Comparison of ENCODE assay signal across 8 mouse cellular contexts in genomic region chr17:26781610-26782043, GRCm38 (mm10). TPM values are rescaled to one million over a fixed set of nuclear protein-coding genes. Genes with fewer than 3 reads are reported as not detected.
DNase-seq lines count a peak whose midpoint lies in the region; ATAC-seq lines count a peak whose summit lies in the region.

No protein-coding gene starts in this region.

- H3K27ac ChIP-seq in heart, embryonic 11.5 days (ENCODE audit: low read depth, low read length) = peak overlapping the region; percentile 97
- H3K27ac ChIP-seq in embryonic facial prominence, embryonic 12.5 days = peak overlapping the region; percentile 88; the same call in 1 of the 2 replicates

- no peaks in the 10 kb centered on the region for H3K27me3 ChIP-seq in heart, embryonic 11.5 days (ENCODE audit: control insufficient read depth, insufficient read depth, low read length)
- no peaks in the 10 kb centered on the region for H3K27me3 ChIP-seq in embryonic facial prominence, embryonic 12.5 days

- intact Hi-C loops in heart, postnatal 14 days (cut with DNase I) = loop anchor here (5.0 kb wide), 1 partner anchor 119 kb away; the partner anchor contains the start of gene Atp6v0e

- peak overlapping the region; percentile 90 for H3K9ac ChIP-seq in heart, embryonic 11.5 days (ENCODE audit: low read depth, low read length)
- H3K9ac ChIP-seq in embryonic facial prominence, embryonic 12.5 days = peak overlapping the region; percentile 80

- no peaks in the 10 kb centered on the region for H3K9me3 ChIP-seq in heart, embryonic 11.5 days (replicated peaks; ENCODE audit: control insufficient read depth, low read length)
- H3K9me3 ChIP-seq in embryonic facial prominence, embryonic 12.5 days = no peaks in the 10 kb centered on the region

- no peak for ATAC-seq in heart, embryonic 11.5 days (replicated peaks; ENCODE audit: insufficient number of reproducible peaks, low FRiP score, low TSS enrichment)
- ATAC-seq in embryonic facial prominence, embryonic 12.5 days (ENCODE audit: insufficient number of reproducible peaks, insufficient read depth, low FRiP score, low TSS enrichment) = no peak
- peak; percentile 32; the same call in 1 of the 2 replicates for ATAC-seq in megakaryocyte-erythroid progenitor cell, adult 5-6 weeks (replicated peaks; ENCODE audit: low FRiP score, low TSS enrichment, poor library complexity, severe bottlenecking)
- ATAC-seq in megakaryocyte progenitor cell, adult 5-6 weeks (replicated peaks; ENCODE audit: poor library complexity) = no peak

- WGBS in heart, embryonic 11.5 days (ENCODE audit: insufficient replicate concordance) = 20% methylated on average over 5 of the region's 5 CpGs
- WGBS in embryonic facial prominence, embryonic 12.5 days = 27% methylated on average over 5 of the region's 5 CpGs

- DNase-seq in heart, postnatal 14 days = no peak
- peak; percentile 23 to 31 for DNase-seq in kidney, adult 8-10 months
- no peak for DNase-seq in retina, postnatal 1 day
- DNase-seq in layer of hippocampus, postnatal 25 days (ENCODE audit: extremely low spot score in 1 of 2, low spot score in 1 of 2) = no peak

- peaks cover 6% of the 10 kb centered on the region for H3K4me1 ChIP-seq in heart, embryonic 11.5 days (ENCODE audit: control insufficient read depth, insufficient read depth, low read length)
- peaks cover 8% of the 10 kb centered on the region for H3K4me1 ChIP-seq in embryonic facial prominence, embryonic 12.5 days

- peaks cover 2% of the 10 kb centered on the region; the same call in 1 of the 2 replicates for H3K36me3 ChIP-seq in heart, embryonic 11.5 days (ENCODE audit: control insufficient read depth, insufficient read depth, low read length)
- peaks cover 27% of the 10 kb centered on the region for H3K36me3 ChIP-seq in embryonic facial prominence, embryonic 12.5 days

- peak overlapping the region; percentile 70 for H3K4me3 ChIP-seq in heart, embryonic 11.5 days (ENCODE audit: low read depth, low read length)
- H3K4me3 ChIP-seq in embryonic facial prominence, embryonic 12.5 days = peak overlapping the region; percentile 75

- H3K4me2 ChIP-seq in heart, embryonic 11.5 days = peak overlapping the region; percentile 83
- peak overlapping the region; percentile 74 for H3K4me2 ChIP-seq in embryonic facial prominence, embryonic 12.5 days (replicated peaks)

RNA-seq across cellular contexts. Expression of gene Bnip1, which starts 0.8 kb away (rescaled TPM):
- polyA plus RNA-seq in heart, embryonic 11.5 days (2014; fragmentation: Nextera tagmentation; extraction: Ambion mirVana) = 48.7 and 58.5 TPM in 2 replicates
- total RNA-seq in heart, postnatal 14 days (2021) = 10 to 100 TPM; 27.0 to 32.0 TPM
- 53.6 and 58.6 TPM in 2 replicates for polyA plus RNA-seq in embryonic facial prominence, embryonic 12.5 days (2016; fragmentation: Nextera tagmentation; extraction: Ambion mirVana)
- 60.6 and 68.9 TPM in 2 replicates for total RNA-seq in megakaryocyte-erythroid progenitor cell, adult 5-6 weeks (2014; fragmentation: Nextera tagmentation)
- total RNA-seq in megakaryocyte-erythroid progenitor cell, adult 5-6 weeks (2017) = 49.6 and 59.8 TPM in 2 replicates
- 38.2 and 42.5 TPM in 2 replicates for total RNA-seq in megakaryocyte progenitor cell, adult 5-6 weeks (2015)
- total RNA-seq in megakaryocyte progenitor cell, adult 5-6 weeks (2017) = 47.6 and 48.6 TPM in 2 replicates
- total RNA-seq in layer of hippocampus, postnatal 25 days (2021) = 10 to 100 TPM; 28.7 to 29.7 TPM

Comparison
In these comparisons a context has a peak if more than half of its experiments do, and no peak if none do; other contexts are left out.
1. DNase-seq: peak in kidney, adult 8-10 months (2 of 2); none in heart, postnatal 14 days (0 of 2), retina, postnatal 1 day (single experiment) and layer of hippocampus, postnatal 25 days (0 of 2).